Mouse (Mus musculus) cerebral cortex, adult 2 months (tissue): ENCODE data around the gene Mcrip2.

Experiments used
- WGBS: fragments of 180-500 bp; shearing (Covaris S2); methylation state at CpG from one replicate; pipeline ENCODE4 v1.1.7; 2018; 5-methylcytosine and 5-hydroxymethylcytosine counted together

The Mcrip2 gene

DNA sequence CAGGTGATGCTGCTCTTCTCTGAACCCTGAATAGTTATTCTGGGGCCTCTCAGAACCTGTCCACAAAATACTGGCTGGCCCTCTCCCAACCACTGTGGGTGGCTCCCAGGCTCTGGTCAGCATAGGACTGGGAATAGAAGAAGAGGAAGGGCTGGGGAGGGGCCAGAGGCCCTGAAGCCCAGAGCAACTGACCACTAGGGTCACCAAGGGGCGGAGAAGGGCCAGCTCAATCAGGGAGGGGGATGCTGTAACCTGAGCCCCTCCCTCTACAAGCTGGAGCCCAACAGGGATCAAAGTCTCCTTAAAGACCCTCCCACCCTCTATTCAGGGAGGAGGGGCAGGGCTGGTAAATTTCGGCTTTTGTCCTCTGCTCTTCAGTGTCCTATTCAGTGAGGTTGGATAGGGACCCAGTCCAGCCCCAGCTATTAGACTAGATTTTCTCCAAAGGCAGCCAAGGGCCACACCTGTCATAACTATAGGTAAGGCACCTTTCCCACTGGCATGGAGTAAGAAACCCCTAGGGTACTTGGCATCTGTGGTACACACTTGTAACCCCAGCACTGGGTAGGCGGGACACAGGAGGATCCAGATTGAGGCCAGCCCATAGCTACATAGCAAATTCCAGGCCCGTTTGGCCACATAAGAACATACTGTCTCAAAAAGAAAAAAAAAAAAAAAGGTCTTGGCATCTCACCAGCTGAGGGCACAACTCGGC, 11.8 kb upstream of the Mcrip2 start, which contains the start of gene Wfikkn1:
Wfikkn1 (minus strand) TSS at position 663 of the 715 bp plus-strand sequence.
- WGBS, result 34% methylated on average over 5 of the region's 5 CpGs

DNA sequence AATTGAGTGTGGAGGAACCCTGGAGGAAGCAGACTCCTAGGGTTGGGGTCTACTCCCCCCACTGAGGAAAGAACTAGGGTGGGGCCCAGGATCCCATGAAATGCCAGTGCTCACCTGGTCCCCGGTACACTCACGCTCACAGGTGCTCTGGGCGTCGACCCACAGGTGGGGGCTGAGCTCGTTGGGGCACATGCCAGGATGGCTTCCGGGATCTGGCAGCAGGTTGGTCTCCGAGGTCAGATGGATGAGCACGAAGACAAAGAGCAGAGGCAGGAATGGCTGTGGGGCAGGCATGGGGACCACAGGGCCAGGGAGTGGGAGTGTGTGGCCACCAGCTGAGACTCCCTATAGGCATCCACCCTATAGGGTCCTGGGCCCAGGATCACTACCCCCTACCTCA, 11.2 kb upstream of the Mcrip2 start:
- 74% methylated on average over 8 of the region's 8 CpGs for WGBS

- 47% methylated on average over 4 of the region's 4 CpGs for WGBS
Observed at GRCm38 (mm10) chr17:25879261-25879660, 10.7 kb upstream of the Mcrip2 start.

DNA sequence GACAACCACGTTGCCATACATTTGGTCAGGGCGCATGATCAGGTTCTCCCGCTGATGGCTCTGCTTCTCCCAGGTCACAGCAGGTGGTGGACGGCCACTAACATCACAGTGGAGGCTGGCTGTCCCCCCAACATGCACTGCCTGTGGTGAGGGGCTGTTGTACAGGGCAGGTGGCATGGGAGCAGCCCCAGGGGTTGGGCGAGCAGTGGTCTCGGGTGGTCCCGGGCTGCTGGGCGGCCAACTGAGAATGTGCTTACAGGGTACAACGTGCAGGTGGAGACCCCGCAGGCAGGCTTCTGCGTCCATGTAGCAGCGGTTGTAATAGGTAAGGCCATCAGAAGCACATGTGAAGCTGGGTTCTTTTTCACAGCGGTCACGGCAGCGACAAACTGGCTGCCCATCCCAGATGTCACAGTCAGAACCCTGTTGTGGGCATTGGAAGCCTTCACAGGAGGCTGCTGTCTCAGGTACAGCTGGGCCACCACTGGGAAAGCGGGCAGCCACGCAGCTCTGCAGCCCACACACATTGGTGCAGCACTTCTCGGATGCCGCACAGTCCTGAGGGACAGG, 10.1 kb upstream of the Mcrip2 start:
- WGBS, result 89% methylated on average over 19 of the region's 19 CpGs

- 90% methylated on average over 32 of the region's 32 CpGs for WGBS
Observed at GRCm38 (mm10) chr17:25877741-25878610, 9.4 kb upstream of the Mcrip2 start.

GRCm38 (mm10) chr17:25877025-25877424, 8.5 kb upstream of the Mcrip2 start:
- WGBS, result 78% methylated on average over 3 of the region's 3 CpGs

GRCm38 (mm10) chr17:25876347-25876915, 7.9 kb upstream of the Mcrip2 start:
- WGBS, result 57% methylated on average over 10 of the region's 10 CpGs

GRCm38 (mm10) chr17:25875171-25876136, 6.9 kb upstream of the Mcrip2 start:
- under 1% methylated on average over 59 of the region's 59 CpGs for WGBS

DNA sequence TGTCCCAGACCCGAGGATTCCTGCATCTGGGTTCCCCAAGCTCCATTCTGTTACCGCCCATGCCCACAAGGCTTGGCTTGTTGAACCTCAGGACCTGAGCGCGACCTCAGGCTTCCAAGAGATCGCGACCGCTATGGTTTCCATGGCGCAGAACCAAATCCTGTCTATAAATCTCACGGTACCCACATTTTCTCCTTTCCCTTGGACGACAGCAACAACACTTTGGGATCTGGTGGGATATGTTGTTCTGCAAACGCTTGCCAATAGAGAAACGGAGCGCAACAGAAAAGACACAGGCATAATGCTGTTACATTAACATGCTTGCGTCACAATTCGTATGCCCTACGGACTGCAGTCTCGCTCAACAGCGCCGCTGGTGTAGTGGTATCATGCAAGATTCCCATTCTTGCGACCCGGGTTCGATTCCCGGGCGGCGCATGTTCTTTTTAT, 6.2 kb upstream of the Mcrip2 start, which contains the start of gene Mettl26:
Mettl26 (plus strand) TSS at position 354 of the 450 bp plus-strand sequence.
- under 1% methylated on average over 25 of the region's 25 CpGs for WGBS

DNA sequence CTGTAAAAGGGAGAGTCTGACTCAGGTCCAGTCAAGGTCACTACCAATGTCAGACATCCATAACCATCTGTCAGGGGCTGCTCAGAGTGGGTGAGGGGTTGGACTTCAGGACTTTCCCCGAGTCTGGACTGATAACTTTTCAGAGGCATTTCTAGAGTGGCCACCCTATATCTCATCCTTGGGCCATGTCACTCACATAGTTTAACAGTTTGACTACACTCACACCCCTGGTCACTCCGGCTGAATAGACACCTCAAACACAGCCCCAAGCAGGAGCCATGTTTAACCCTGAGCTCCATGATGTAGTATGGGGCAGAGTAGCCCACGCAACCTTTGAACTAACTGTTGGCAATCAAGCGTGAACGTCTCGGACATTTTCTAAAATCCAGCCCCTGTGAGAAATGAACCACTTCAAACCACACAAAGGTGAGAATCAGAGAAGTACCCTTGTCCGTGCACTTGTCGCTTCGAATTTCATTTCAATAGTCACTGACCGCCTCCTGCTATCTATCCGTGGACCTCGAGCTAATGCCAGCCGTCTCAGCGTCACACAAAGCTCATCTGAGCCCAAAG, 5.7 kb upstream of the Mcrip2 start:
- WGBS, result 9% methylated on average over 14 of the region's 14 CpGs

GRCm38 (mm10) chr17:25873405-25874147, 5.0 kb upstream of the Mcrip2 start:
- WGBS, result 79% methylated on average over 11 of the region's 11 CpGs

- 94% methylated on average over 3 of the region's 3 CpGs for WGBS
Observed at GRCm38 (mm10) chr17:25872676-25873075, 4.1 kb upstream of the Mcrip2 start.

- 86% methylated on average over 2 of the region's 2 CpGs for WGBS
Observed at GRCm38 (mm10) chr17:25869954-25870353, 1.4 kb upstream of the Mcrip2 start.

DNA sequence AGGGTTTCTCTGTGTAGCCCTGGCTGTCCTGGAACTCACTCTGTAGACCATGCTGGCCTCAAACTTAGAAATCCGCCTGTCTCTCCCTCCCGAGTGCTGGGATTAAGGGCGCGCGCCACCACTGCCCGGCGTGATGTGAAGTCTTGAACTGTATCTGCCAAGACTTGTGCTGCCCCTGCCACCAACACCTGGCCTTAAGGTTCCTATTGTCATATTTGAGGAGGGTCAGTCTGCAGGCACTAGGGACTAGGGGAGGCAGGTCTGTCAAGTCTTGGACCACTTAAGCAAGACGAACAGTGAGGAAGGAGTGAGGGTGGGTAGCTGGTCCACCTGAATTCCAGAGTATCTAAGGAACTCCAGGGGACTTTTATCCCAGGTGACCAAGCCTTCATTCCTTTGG, 934 bp upstream of the Mcrip2 start:
- 90% methylated on average over 8 of the region's 8 CpGs for WGBS

GRCm38 (mm10) chr17:25867836-25868600, 546 bp downstream of the Mcrip2 start:
- under 1% methylated on average over 42 of the region's 42 CpGs for WGBS

DNA sequence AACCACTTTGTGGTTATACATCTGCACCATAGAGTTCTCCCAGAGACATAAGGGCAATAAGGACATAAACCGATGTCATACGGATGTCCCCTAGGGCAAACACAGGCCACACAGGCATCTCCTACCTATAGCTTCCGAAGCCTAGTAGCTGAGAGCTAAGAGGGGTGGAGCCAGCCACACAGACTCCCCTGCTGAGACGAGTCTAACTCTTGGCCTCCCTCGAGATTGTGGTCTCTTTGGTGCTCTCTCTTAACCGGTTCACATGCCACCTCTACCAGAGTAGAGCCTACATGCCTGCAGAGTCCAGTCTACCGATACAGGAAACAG, 1.1 kb downstream of the Mcrip2 start:
- WGBS, result 12% methylated on average over 7 of the region's 7 CpGs

- WGBS, result 92% methylated on average over 3 of the region's 3 CpGs
Observed at GRCm38 (mm10) chr17:25866172-25866571, 2.4 kb downstream of the Mcrip2 start.

DNA sequence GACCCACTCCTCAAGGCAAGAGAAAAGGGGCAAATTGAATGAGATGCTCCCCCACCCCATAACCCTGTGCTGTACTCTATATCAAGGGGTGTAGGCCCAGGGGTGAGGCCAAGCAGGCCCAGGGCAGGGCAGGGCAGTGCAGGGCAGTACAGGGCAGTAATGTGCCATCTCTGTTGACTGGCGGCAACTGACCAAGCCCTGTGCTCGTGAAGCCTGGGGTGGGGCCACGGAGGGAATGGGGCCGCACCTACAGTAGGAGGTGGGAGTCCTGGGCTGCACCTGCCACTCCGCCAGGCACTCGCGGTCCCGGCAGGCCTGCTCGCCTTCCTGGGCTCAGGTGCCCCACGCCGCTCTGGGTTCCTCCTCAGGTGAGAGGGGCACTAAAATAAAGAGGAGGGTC, 3.3 kb downstream of the Mcrip2 start:
- WGBS, result 92% methylated on average over 11 of the region's 11 CpGs

DNA sequence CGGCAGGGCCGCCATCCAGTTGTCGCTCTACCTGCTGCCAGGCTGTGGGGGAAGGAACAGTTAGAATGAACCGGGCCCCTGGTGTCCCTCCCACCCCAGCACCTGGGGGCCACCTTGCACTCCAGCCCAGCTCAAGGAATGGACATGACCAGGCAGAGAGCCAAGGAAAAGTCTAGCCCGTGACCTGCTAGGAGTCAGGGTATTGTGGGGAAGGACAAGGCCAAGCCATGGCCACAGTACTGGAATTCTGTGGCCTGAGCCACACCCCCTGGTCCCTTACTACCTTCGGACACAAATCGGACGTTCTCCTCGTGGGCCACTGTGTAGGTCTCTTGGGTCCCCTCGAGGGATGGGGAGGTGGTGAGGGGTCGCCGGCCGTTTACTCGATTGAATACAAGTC, 4.3 kb downstream of the Mcrip2 start:
- 91% methylated on average over 14 of the region's 14 CpGs for WGBS
